Mouse (Mus musculus) layer of hippocampus, adult 8-10 months (tissue): Measurements from ENCODE around the gene Mbd3. TPM values are rescaled to one million over a fixed set of nuclear protein-coding genes. Genes with fewer than 3 reads are reported as not detected.

Source experiments
- DNase-seq, 2 experiments: peaks; one replicate each; pipeline ENCODE4 v3.0.0; 2022; ENCODE audit warnings: low spot score in 2 of 2
- total RNA-seq, 4 experiments: library from RNA; stranded (reverse); gene quantifications; 2 replicates each; pipeline ENCODE4 v1.2.4; 2022

Mbd3 gene
- total RNA-seq, 4 experiments from 2014 or later = 149 to 154 (median 150) TPM

DNA sequence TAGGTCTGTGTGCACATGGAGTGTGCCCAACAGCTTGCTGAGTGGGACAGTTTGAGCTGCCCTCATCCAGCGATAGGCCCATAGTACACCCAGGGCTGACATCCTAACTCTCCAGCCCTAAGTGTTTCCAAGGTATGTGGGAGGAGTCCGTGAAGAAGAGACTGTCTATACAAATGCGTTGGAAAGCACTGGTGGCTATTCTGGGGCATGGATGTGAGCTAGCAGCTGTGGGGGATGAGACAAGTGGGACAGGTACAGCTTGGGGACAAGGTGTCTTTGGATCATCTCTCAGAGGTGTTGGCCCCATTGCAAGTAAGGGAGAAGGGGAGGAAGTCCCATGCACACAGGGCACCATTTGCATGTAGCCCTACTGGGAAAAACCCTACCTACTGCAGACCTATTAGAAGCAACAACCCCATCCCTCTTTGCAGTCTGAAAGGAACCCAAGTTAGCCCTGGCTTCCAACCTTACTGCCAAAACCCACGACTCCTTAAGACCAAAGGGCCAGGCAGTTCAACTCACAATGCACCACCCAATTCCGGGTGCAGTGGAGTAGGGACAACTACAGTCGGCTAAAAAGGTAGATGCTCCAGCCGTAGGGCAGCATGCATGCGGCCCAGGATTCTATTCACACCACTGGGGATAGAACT lies 1.7 kb downstream of the Mbd3 start:
- DNase-seq = no peak

DNA sequence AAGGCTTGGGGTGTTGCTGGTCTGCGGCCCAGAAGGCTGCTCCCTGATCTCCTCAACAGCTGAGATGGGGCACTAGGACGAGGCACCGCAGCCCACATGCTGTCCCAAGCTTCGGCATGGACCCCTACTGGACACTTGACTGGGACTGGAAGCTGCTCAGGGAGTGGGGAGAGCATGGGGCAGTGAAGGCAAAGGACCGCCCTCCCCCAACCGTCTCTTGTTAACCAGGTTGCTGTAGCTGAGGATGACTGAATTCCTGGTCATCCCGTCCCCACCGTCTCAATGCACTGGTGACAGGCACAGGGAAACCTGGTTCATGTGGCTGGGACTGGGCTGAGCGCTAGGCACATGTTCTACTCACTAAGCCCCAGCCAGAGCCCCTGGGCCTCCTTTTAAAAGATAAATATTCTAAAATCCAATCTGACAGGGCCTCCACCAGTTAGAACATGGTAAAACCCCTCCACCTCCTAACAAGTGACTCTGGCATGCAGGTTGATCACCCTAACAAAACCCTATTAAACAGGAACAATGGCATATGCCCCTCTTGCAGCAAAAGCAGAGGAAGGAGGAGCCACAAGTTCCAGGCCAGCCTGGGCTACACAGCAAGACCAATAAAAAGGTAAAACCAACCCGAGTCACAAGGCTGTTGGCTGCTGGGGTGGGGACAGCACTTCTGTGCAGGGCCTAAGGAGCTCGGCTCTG lies 2.4 kb downstream of the Mbd3 start:
- DNase-seq = no peak

DNA sequence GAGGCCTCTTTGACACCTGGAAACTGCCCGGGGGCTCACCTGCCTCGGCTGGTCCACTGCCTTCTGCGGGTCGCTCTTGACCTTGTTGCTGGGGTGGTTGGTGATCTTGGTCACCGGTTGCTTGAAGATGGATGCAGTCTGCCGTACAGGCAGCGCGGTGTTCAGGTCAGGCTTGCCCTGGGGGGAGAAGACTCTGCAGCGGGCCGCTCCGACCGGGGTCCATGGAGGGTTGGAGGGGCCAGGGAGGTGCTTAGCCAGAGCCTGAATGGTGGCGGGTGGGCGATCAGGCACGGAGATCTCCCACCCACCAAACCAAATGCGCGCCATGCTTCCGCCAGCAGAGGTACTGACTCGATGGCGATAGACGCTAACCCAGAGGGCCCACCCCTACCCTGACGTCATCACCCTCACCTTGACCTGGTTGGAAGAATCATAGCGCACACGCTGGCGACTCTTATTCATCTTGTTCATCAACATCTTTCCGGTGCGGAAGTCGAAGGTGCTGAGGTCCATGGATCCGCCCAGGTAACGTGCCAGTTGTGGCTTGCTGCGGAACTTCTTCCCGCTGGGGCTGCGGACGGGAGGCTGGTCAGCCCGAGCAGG lies 4.2 kb downstream of the Mbd3 start:
- DNase-seq = no peak

DNA sequence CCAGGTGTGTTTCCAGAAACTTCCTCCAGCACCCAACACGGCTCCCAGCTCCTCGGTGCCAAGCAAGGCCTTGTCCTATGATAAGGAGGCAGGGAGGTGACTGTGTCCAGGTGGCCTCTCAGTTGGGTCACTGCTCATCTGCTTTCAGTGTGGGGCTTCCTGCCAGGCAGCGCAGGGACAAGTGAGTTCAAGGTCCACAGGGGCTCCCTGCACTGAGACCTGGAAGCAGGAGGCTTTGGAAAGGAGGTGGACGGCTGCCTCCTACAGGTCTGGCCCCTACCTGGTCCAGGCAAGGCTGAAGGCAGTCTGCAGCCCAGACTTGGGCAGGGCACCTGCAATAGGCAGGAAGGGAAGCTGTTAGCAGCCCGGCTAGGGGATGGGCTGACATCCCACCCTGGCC lies 6.7 kb downstream of the Mbd3 start:
- no peak for DNase-seq

DNA sequence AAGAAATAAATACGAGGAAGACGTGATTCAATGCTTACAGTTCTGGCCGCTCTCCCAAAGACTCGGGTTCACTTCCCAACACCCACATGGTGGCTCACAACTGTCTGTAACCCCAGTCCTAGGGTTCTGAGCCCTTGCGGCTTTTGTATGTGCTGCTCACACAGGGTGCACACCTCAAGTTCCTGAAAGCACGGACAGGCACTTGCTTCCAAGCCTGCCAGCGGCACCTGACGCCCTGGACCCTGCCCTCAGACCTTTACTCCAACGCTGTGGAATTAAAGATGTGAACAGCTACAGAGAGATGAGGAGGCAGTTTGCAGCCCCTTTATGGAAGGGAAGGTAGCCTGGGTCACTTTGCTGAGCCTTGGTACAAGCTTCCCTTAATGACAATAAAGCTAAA lies 8.7 kb downstream of the Mbd3 start:
- no peak for DNase-seq

DNA sequence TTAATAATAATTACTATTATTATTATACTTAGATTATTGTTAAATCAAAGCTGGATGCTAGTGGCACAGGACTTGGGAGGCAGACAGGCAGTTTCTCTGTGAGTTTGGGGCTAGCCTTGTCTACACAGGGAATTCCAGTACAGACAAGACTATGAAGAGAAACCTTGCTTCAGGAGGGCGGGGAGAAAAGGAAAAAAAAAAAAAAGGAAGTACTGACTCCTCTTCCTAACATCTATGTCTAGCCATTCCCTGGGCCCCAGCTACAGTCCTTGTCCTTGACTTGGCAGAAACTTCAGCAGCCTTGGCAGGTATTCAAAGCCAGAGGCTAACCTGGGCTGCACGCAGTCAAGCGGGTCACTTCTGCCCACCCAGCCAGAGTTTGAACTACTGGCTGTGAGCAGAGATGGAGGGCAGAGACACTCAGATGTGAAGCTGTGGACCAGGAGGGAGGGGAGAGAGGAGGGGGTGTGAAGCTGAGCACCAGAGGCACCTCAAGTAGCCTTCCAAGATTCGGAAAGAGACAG lies 10.1 kb downstream of the Mbd3 start:
- DNase-seq = no peak

DNA sequence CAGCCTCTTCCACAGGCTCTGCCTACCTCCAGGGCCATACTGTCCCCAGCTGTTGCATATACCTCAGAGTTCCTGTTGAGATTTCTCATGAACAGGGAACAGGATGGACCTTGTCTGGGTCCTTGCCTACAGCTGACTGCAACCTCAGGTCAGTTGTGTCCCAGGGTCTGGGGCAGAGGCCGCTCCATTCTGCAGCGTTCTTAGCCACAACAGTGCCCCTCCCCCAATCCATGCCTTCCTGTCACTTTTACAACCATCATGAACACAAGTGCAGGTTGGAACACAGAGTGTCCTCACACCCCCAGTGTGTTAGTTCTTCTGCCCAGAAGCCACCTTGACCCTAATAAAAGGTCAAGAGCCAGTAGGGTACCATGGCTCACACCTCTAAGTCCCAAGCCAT lies 10.6 kb downstream of the Mbd3 start:
- no peak for DNase-seq

DNA sequence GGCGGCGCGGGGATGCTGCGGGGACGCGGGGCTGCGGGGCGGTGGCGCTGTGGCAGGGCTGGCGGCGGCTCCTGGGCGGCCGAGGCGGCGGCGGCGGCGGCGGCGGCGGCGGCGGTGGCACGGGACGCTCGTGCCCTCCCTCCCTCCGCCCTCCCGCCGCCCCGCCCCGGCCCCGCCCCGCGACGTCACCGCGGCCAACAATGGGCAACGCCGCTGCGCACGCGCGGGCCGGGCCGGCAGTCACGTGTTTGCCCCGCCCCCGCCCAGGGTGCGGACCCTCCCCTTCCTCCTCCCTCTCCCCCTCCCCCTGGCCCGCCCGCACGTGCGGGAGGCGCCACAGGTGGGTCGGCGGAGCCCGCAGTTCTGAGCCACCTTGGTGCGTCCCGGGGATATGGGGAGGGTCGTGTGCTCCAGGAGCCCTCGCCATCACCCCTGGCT lies 11.8 kb downstream of the Mbd3 start, which contains the start of gene Mex3d:
Gene Mex3d (minus strand): TSS at position 138 of the 438 bp plus-strand sequence.
- peak in 1 of 2 experiments; percentile 76 for DNase-seq

DNA sequence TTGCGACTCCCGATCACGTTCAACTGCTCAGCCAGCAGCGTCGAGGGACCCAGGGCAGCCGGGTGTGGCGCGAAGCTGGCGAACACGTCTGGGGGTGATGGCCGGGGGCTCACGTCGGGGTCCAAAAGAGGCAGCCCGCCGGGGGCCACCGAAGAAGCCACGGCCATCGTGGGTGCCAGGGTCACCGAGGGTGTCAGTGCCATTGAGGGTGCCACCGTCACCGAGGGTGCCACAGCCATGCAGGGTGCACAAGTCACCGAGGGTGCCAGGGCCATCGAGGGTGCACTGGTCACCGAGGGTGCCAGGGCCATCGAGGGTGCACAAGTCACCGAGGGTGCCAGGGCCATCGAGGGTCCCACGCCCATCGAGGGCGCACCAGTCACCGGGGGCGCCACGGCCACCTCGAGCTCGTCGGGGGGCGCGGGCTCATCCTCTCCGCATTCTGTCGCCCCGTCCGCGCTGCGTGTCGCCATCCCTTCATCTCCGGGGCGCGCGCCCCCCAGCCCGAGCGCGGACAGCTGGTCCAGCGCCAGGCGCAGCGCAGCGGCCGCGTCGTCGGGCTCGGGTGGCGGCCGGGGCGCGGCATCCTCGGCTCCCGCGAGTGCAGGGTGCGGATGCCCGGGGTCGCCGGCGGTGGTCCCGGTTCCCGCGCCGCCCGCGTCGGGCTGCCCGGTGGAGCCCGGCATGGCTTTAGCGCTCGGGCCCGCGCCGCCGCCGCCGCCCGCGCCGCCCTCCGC lies 12.4 kb downstream of the Mbd3 start:
- DNase-seq = no peak

DNA sequence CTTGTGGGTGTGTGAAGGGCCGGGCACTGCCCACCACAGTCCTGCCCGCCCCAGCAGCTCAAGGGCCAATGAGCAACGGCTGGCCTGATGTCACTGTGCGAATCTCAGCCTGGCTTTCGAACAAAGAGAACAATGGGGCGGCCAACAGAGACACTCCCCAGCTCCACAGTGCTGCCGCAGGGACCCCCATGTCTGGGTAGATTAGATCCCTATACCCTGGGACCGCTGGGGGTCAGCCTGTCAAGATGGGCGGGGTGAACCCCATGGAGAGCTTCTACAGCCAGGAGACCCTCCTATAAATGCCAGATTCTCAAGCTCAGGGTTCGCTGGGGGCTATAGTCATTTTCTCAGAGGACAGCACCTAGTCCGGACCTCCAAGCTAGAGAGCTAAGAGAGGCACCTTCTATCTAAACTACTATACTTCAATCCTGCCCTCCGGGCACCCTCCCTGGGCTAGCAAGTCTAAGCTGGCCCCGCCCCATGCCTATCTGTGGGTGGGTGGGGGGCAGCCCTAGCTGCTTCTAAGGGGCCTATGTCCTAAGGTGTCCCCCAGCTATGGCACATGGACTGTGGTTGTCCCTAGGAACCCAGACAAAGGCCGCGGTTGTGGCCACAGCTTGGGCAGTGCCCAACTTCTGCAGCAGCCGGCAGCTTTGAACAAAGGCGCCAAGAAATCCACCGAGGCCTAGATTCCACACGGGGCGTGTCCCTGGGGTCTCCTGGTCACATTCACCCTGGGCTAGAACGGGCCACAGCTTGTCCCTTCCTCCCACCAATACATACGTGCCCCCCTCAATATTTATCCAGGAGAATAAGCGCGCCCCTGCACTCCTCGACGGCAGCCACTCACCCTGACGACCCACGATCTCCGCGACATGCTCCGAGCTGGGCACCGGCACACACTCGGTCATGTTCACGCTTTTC lies 13.3 kb downstream of the Mbd3 start:
- DNase-seq = no peak

DNA sequence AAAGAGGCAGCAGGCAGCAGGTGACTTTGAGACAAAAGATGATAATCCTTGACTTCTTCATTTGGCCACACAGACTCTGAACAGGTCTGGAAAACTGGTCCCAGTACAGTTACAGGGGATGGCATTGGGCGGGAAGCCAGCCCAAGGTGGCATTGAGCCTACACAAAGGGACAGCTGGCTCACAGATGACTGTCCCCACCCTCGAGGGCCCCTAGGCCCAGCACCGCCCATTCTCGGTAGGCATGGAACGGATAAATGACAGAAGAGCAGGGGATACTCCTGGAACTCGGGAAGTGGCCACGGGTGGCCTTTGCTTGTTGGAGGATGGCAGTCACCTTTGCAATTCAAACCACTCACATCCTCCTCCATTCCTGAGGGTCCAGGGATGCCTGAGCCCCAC lies 14.0 kb downstream of the Mbd3 start:
- no peak for DNase-seq

DNA sequence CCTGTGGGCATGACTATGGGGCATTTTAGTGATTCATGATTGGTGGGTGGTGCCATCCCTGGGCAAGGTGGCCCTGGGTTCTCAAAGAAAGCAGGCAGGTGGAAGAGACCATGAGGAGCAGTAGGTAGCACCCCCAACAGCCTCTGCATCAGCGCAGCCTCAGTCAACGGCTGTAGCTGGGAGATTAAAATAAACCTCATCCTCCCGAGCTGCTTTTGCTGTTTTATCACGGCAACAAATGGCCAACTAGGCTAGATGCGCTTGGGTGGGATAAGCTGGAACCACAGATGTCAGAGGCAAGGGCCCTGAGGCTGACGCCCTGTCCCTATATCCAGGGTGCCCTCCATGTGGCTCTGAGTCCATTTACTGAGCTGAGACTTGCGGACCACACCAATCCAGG lies 14.6 kb downstream of the Mbd3 start:
- DNase-seq = no peak

DNA sequence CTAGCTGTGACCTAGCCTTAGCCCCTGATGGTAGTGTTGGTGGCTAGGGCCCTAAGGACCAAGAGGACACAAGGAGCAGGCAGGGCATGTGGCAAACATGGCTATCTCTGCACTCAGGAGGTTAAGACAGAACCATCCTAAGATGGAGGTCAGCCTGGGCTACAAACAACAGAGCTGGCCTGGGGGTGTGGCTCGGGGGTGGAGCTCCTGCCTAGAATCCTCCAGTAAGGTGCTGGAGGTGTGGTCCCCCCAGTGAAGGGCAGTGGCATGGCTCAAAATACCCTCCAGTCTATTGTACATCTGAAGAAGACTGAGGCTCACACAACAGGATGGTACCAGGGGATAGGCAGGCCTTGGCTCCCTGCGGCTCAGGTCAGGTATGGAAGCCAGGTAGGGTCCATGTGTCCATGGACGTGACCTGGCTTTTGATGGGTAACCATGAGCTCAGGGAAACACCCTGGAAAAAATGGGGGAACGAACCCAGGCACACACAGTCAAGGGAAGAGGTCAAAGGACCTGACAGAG lies 15.2 kb downstream of the Mbd3 start:
- no peak for DNase-seq

DNA sequence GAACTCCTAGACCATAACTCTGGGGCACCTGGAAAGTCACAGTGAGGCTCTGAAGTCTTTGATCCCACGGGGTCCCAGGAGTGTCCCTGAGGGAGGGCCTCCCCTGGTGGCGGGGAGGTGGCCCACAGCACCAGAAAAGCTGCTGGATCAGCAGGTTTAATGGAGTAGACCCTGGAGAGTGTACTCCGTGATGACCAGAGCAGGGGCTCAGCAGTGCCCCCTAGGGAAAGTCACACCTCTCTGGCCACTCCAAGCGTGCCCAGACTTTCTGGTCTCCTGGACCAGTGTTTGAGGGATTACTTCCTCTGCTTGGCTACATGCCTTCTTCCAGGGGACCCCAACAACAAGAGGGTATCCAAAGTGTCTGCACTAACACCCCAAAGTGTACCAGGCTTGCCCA lies 15.9 kb downstream of the Mbd3 start:
- no peak for DNase-seq

DNA sequence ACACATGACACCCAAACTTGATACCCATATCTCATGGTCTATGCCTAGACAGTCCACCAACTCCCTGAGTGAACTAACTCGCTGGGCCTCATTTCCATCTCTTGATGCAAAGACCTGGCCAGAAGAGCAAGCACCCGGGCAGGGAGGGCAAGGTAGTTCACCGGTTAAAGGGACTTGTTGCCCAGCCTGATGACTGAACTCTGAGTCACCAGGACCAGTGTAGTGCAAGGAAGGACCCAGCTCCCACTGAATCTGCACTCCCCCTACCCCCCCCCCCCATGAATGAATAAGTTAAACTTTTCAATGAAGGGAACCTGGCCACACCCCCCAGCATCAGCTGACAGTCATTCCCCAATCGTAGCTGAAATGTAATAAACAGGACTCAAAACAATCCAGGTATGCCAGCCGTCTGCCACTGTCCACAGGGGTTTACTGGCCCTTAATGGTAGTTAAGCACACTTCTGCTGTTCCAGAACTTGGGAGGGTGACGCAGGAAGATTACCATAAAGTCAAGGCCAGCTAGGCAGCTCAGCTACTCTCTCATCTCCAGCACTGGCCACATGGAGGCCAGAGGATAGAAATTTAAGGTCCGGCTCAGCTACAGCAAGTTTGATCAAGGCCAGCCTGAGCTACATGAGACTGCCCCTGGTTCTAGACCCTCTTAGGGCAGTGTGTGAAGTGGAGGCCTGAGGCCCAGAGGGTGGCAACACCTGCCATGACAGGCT lies 16.5 kb downstream of the Mbd3 start:
- no peak for DNase-seq

DNA sequence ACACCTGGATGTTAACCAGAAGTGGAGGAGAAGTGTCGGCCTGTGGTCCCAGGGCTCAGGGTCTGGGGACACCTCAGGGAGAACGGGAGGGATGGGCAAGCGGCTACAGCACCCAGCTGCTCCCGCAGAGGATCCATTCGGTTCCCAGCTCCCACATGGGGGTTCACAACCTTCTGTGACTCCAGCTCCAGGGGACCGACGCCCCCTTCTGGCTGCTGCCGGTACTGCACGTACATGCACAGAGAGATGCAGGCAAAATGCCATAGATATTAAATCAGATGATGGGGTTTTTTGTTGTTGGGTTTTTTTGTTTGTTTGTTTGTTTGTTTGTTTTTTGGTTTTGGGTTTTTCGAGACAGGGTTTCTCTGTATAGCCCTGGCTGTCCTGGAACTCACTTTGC lies 21.6 kb downstream of the Mbd3 start:
- no peak for DNase-seq

DNA sequence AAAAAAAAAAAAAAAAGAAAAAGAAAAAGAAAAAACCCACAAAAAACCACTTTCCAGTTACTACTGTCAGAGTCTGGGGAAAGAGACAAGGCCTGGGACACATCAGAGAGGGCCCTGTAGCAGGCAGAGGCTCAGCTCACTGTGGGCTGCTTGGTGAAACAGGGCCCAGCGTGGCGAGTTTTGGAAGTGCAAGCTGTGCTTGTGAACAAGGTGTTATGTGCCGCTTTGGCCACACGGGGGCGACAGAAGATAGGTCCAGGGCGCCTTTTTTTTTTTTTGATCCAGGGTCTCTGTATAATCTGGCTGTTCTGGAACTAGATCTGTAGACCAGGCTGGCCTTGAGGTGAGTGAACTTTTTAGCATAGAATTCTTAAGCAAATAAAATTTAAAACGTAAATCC lies 23.2 kb downstream of the Mbd3 start:
- peak in 1 of 2 experiments; percentile 92 for DNase-seq

DNA sequence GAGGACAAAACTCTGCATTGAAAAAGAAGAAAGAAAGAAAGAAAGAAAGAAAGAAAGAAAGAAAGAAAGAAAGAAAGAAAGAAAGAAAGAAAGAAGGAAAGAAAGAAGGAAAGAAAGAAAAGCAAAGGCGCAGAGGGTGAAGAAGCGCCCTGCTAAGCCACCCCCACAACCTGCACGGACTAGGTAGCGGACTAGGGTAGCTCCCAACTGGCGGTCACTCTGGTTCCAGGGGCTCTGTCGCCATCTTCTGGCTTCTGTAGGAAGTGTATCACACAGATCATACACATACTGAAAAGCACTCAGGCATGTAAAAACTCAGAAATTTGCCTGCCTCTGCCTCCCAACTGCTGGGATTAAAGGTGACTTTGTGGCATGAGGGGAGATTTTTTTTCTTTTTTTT lies 25.3 kb downstream of the Mbd3 start:
- DNase-seq = peak in 1 of 2 experiments; percentile 82

DNA sequence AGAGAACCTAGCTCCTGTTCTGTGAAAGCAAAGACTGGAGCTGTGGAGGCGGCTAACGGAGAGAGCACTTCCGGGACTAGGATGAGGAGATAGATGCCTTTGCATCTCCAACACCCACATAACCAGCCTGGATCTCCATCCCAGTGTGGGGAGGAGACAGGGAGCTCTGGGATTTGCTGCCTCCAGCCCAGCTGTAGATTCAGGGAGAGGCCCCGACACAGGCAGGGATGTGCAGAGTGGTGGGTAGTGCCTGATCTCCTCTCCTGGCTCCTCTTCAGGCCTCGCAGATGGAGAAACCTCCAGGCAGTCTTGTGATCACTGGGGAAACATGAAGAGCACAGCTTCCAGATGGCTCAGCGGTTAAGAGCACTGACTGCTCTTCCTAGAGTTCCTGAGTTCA lies 26.6 kb downstream of the Mbd3 start:
- DNase-seq = peak in 1 of 2 experiments; percentile 59

DNA sequence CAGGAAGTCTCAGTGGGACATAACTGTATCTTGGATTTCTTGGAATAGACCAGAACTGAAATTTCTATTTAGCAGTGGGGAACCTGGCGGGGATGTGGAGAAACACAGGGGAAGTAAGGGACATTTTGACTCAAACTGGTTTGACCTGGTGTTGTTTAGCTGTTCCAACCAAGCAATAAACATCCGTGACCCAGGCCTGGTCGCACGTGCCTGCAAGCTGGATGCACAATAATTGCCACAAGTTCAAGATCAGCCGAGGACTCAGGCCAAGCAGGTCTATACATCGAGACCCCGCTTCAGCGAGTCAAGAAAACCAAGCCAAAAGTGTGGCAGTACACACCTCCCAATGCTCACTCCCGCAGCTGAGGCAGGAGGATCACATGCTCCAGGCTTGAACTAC lies 27.4 kb downstream of the Mbd3 start:
- DNase-seq = no peak
